Mouse (Mus musculus) macrophage (primary cell): ENCODE data around the gene Elmsan1. TPM values are rescaled to one million over a fixed set of nuclear protein-coding genes. Genes with fewer than 3 reads are reported as not detected.

Source experiments
- H3K27ac ChIP-seq: fragments of 350-480 bp; formaldehyde crosslinking; 2 replicates; pipeline ENCODE4 v1.9.0; 2021
- H3K36me3 ChIP-seq: fragments of 350-480 bp; formaldehyde crosslinking; 2 replicates; pipeline ENCODE4 v1.9.0; 2021; ENCODE audit errors: inconsistent target
- H3K4me3 ChIP-seq: fragments of 350-480 bp; formaldehyde crosslinking; 2 replicates; pipeline ENCODE4 v1.9.0; 2021; ENCODE audit errors: inconsistent target
- H3K79me2 ChIP-seq: fragments of 350-480 bp; formaldehyde crosslinking; 2 replicates; pipeline ENCODE4 v1.9.0; 2021; ENCODE audit errors: inconsistent target
- WGBS: methylation state at CpG from one replicate; pipeline ENCODE4 v1.1.7; 2026; ENCODE audit warnings: inconsistent platforms; ENCODE audit not compliant: missing documents; 5-methylcytosine and 5-hydroxymethylcytosine counted together
- polyA plus RNA-seq: library from polyadenylated mRNA; stranded (reverse); fragments of 250-400 nt; gene quantifications from 3 replicates; pipeline ENCODE4 v1.2.4, GENCODE M21; 2018; ENCODE audit warnings: inconsistent platforms

Elmsan1 gene
- polyA plus RNA-seq, 1 experiment from 2014 or later = 11.0 TPM

DNA sequence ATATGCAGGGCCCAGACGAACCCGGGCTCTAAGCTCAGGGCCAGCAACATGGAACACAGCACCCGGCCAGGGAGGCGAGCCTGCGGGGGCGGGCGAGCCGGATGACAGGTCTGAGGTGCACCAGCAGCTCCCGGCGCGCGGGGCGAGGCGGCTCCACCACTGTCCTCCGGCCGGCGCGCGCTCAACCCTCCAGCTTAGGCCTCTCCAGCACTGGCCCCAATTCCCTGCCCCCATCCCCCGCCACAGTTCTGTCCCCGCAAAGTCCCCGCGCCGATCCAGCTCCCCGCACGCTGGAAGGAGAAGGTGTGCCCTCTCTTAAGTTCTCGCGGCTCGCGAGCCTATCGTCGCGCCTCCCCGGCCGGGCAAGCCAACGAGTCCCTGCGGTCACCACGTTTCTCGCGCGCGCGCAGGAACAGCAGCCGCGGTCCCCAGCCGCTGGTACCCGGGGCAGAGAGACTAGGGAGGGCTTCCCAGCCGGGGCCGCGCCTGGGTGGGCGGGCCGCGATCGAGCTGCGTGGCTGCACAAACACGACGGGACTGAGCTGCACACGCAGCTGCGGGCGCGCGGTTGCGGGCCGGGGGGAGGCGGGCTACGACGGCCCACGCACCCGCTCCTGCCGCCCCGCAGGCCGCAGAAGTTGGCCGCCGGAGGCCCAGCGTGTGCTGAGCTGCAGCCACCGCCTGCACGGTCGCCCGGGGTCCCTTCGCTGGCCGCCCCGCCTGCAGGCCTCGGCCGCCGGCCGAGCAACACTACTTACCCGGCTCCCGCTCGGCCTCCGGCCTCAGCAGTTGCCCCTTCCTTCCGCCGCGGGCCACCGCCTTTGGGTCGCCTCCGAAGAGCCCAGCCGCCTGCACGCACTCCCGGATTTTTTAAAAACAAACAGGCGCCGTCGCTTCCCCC lies 25.7 kb downstream of the Elmsan1 start:
- Histone ChIP-seq H3K36me3 (no peaks in the 10 kb centered on the region), H3K27ac (peak overlapping the region; percentile 68), H3K4me3 (peak overlapping the region; percentile 58), H3K79me2 (peaks cover 80% of the 10 kb centered on the region)
- 1% methylated on average over 95 of the region's 102 CpGs for whole genome bisulfite sequencing

DNA sequence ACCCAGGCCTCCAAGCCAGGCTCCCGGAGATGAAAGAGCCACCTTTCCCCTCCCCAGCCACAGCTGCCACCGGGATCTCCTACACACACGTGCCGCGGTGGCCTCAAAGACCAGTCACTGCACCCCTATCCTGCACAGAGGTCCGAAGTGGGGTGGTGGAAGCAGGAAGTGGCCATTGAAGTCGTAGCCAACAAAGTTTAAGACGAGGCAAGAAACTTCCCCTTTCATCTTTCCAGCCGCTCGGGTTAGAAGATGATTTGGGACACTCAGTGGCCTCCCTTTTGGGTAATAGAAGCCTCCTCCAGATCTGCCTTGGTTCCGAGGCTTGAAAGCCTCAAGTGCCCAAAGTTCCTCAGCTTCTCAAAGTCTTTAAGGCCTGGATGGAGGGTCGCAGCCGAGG lies 26.4 kb downstream of the Elmsan1 start:
- H3K36me3 ChIP-seq = no peaks in the 10 kb centered on the region
- 0% methylated on average over 13 of the region's 13 CpGs for WGBS
- H3K4me3 ChIP-seq = peak overlapping the region; percentile 58
- H3K79me2 ChIP-seq = peaks cover 80% of the 10 kb centered on the region
- peak overlapping the region; percentile 68 for H3K27ac ChIP-seq

DNA sequence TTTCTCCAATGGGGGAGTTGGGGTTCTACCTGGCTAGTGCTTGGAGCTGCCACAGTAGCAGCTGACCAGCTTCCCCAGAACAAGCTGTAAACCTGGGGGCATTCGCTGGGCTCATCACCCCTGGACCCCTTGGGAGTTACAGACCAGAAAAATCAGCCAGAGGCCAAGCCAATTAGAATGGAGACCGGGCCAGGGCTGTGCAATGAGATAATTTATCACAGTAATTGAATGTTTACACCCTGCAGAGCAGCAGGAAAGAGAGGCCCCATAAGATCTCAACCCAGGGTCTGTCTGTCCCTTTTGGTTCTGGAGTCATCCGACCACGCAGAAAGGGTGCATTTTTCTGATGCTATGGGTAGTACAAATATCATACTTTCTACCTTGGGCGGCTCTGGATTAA lies 26.9 kb downstream of the Elmsan1 start:
- H3K4me3 ChIP-seq = peak overlapping the region; percentile 58
- peak overlapping the region; percentile 68 for H3K27ac ChIP-seq
- peaks cover 80% of the 10 kb centered on the region for H3K79me2 ChIP-seq
- WGBS = 39% methylated on average over 5 of the region's 5 CpGs
- no peaks in the 10 kb centered on the region for H3K36me3 ChIP-seq

DNA sequence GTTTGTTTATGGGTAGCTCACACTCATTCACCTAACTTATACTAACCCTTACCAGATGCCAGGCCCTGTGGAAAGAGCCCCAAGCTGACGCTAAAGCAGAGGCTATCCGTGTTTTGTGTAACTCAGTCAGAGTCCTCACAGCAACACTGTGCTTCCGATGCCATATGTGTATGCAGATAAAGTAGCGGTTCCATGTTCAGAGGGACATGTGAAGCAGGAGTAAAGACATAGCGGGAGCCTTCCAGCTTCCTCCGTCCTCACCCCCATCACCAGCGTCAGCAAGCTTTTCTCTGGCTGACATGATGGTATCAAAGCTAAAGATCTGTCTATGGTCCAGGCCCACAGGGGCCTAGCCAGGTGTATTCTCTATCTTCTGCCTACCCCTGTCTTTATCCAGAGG lies 27.5 kb downstream of the Elmsan1 start:
- Histone ChIP-seq H3K4me3 (no peak overlapping the region), H3K36me3 (no peaks in the 10 kb centered on the region; the same call in 1 of the 2 replicates), H3K27ac (peak overlapping the region; percentile 68), H3K79me2 (peaks cover 80% of the 10 kb centered on the region)
- 87% methylated on average over 7 of the region's 7 CpGs for WGBS

DNA sequence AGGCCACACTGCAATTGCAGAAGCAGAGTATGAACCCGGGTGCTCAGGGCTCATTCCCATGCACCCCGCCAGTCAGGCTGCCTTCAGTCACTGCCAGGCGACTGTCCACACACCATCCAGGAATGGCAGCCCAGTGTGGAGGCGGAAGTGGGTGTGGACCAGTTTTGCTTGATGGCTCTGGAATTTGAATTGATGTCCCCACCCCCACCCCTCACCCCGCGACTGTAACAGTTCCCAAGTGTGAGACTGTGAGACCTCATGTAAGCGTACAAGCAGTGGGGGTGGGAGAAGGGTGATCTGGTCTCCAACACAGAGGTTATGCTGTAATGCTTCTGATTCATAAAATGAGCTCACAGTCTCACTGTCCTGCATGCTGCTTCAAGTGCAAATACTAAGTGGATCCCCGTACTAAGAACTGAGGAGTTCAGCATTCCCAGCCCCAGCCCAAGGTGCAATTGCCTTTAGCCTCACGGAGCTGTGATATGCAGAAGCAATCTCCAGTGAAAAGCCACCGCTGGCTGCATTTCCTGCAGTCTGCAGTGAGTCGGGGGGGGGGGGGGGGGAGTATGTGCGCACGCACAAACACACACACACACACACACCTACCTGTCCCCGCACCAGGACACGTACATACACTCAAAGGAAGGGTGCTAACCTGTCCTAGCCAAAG lies 28.4 kb downstream of the Elmsan1 start:
- no peaks in the 10 kb centered on the region; the same call in 1 of the 2 replicates for H3K36me3 ChIP-seq
- WGBS = 67% methylated on average over 12 of the region's 15 CpGs

DNA sequence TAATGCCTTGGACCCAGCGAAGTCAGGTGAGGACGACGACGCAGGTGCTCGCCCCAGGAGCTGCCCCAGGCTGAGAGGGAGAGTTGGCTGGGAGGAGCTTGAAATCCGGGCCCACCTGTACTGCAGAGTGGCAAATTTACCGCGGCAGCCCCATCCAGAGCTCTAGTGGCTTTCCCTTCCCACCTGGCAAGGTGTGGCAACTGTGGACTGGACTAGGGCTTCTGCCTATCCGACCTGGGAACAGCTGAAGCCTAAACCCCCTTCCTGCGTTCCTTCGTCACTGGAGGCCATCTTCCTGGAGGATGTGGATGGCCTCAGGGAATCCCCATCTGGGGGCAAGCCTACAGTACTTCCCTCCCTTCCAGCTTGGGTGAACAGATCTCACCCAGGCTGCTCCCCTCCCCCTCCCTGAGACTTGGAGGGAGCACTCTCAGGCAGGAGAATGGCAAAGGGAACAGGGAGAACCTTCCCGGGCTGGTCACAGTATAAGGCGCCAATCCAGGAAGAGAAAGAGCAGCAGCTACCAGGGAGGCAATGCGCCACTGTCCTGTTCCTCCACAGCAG lies 29.7 kb downstream of the Elmsan1 start:
- no peaks in the 10 kb centered on the region; the same call in 1 of the 2 replicates for H3K36me3 ChIP-seq
- 64% methylated on average over 13 of the region's 14 CpGs for WGBS
- no peak overlapping the region for H3K4me3 ChIP-seq
- peak overlapping the region; percentile 82 for H3K27ac ChIP-seq
- peaks cover 83% of the 10 kb centered on the region for H3K79me2 ChIP-seq

More for the DNA sequence above, 28.4 kb downstream of the Elmsan1 start:
- peak overlapping the region; percentile 82; the same call in 1 of the 2 replicates for H3K27ac ChIP-seq
- peaks cover 80% of the 10 kb centered on the region for H3K79me2 ChIP-seq
- no peak overlapping the region for H3K4me3 ChIP-seq

DNA sequence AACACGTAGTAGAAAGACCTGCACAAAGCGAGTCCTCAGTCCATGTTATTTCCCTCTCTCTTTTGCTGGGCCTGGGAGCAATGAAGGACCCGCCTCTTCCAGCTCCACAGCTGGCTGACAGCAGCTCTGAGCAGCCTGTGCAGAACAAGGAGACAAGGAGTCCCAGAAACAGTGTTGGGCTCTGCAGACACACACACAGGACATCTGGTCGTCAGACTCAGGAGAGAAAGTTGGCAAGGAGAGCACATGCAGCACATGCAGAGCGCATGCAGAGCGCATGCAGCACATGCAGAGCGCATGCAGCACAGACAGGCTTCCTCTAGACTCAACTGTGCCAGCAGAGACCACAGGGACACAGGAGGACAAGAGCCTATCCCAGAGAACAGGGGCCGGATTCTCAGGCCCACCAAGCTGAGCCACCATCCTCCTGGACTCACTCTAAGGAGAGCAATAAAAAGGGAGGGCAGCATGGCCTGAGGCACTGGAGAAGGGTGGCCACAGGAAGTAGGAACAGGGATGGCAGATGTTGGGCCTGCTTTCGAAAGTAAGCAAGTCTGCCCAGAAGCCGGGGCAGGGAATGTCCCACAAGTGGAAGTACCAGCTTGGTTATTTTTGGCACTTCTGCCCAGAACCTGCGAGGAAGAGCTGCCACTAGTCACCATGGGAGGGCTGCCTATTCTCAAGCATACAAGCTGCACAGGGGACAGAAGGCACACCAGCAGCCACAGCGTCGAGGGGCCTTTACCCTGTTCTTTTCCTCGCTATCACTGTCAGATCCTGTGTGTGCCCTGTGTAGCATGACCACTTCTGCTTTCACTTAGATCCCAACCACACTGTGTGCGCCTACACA lies 30.7 kb downstream of the Elmsan1 start:
- Histone ChIP-seq H3K79me2 (peaks cover 93% of the 10 kb centered on the region), H3K4me3 (no peak overlapping the region), H3K27ac (peak overlapping the region; percentile 82), H3K36me3 (no peaks in the 10 kb centered on the region; the same call in 1 of the 2 replicates)
- 34% methylated on average over 15 of the region's 15 CpGs for WGBS

DNA sequence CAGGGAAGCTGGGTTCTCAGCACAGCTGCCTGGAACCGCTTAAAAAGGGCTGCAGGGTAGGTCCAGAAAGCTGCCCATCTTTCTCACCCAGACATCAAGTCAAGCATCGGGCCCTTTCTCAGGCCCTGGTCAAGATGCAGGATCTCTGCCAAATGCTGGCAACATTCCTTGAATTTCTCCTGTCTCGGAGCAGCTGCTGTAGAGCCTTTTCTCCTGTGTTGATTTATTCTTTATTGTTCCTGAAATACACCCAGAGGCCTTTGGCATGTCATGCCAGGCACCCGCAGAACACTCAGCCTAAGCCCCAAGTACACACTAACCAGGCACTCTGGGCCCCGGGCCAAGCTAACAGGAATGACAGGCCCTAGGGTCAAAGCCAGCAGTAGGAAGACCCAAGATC lies 31.7 kb downstream of the Elmsan1 start:
- H3K79me2 ChIP-seq = peaks cover 97% of the 10 kb centered on the region
- H3K4me3 ChIP-seq = no peak overlapping the region
- H3K36me3 ChIP-seq = no peaks in the 10 kb centered on the region; the same call in 1 of the 2 replicates
- 76% methylated on average over 5 of the region's 5 CpGs for WGBS
- peak overlapping the region; percentile 82 for H3K27ac ChIP-seq

DNA sequence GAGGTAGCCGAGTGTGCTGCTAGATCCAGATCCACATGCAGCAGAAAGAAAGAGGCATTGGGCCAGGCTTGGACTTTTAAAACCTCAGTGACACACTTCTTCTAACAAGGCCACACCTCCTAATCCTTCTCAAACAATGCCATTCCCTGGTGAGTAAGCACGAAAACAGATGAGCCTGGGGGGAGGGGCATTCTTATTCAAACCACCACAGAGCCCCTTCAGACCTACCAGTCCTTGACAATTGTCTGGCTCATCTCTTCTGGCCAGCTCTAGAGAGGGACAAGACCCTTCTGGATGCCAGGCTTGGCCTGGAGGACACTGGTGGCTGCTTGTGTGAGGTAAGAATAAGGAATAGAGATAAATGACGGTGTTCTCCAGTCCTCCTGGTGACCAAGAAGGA lies 32.1 kb downstream of the Elmsan1 start:
- Histone ChIP-seq H3K4me3 (no peak overlapping the region), H3K79me2 (peaks cover 97% of the 10 kb centered on the region), H3K27ac (no peak overlapping the region), H3K36me3 (no peaks in the 10 kb centered on the region; the same call in 1 of the 2 replicates)
- 96% methylated on average over 3 of the region's 3 CpGs for WGBS

DNA sequence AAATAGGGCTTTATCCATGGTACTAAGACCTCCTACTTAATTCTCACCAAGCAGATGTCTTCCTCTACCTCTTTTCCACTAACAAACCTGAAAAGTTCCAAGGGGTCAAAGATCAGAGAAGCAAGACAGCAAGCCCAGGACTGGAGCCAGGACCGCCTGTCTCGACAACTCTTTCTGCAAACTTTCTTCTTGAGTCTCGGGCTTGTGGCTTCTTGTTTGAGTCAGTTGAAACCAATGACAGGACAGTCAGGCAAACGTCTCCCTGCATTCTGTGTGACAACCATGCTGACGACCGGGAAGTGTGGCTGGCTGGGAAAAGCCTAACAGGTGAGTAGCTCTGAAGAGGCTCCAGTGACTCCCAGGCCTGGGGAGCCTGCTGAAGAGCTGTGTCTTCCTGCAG lies 33.1 kb downstream of the Elmsan1 start:
- Histone ChIP-seq H3K27ac (no peak overlapping the region), H3K4me3 (no peak overlapping the region), H3K36me3 (no peaks in the 10 kb centered on the region; the same call in 1 of the 2 replicates), H3K79me2 (peaks cover 97% of the 10 kb centered on the region)
- WGBS = 92% methylated on average over 6 of the region's 6 CpGs

DNA sequence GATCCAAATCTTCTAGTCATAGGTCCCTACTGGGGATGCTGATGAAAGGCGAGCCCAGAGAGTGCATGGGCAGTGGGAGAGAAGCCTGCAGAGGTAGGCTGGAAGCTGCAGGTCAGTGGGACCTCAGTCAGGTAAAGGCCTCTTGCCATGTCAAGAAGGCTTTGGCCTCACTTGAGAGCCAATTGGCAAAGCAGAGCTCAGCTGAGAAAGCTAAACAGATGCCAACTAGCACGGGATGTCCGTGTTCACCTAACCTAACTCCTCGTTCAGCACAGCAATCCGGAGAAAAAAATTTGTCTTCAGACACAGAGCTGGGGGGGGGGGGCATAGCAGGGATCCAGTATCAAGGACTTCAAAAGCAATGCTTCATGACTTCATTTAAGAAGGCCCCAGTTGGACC lies 33.7 kb downstream of the Elmsan1 start:
- H3K4me3 ChIP-seq = no peak overlapping the region

DNA sequence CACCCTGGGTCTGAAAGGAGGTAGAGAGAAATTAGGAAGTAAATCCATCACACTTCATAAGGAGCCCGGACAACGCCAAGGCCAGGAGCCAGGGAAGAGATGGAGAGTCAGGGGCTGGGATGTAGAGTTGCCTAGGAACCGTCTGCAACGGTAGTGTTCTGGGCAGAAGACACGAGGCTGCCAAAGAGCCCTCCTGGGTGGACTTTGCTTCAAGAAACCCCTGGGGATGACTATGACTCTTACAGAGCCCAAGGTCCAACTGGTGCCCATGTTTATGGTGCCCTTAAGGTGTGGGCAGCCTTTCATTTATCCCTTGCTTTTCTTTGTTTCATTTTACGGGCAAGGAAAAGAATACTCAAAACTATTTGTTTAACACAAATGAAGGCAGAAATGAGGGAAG lies 36.7 kb downstream of the Elmsan1 start:
- Histone ChIP-seq H3K4me3 (no peak overlapping the region), H3K79me2 (peaks cover 100% of the 10 kb centered on the region), H3K36me3 (no peaks in the 10 kb centered on the region; the same call in 1 of the 2 replicates), H3K27ac (no peak overlapping the region)
- WGBS = 89% methylated on average over 6 of the region's 6 CpGs

More for the DNA sequence above, 33.7 kb downstream of the Elmsan1 start:
- 95% methylated on average over 5 of the region's 5 CpGs for WGBS
- H3K79me2 ChIP-seq = peaks cover 97% of the 10 kb centered on the region
- H3K36me3 ChIP-seq = no peaks in the 10 kb centered on the region; the same call in 1 of the 2 replicates
- no peak overlapping the region for H3K27ac ChIP-seq

DNA sequence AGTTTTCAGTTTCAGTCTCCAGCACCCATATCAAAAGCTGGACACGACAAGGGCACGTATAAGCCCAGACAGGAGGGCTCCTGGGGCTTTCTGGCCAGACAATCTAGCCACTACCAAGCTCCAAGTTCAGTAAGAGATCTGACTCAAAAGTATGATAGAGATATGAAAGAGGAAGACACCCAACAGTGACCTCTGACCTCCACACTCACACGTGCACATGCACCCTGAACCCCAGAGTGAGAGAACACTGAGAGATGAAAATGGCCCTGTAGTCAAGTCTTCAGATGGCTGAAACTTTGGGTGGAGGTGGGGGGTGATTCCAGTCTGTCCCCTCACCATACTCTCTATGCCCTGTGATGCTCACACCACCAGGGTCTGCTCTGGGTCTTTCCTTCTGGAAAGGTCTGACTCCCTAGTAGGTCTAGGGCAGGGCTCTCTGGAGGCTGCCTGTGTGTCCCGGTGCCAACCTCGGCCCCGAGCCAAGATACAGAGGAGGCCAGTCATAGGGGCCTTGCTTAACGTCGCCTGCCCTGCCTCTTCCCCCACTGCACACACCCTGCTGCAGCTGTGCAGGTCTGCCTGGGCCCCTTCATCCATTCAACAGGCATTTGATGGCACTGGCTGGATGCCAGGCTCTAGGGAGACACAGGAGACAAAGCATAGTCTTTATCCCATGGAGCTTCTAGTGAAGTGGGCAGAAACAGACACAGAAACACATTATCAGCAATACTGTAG lies 37.8 kb downstream of the Elmsan1 start:
- Histone ChIP-seq H3K79me2 (peaks cover 93% of the 10 kb centered on the region), H3K4me3 (no peak overlapping the region), H3K27ac (peak overlapping the region; percentile 13; the same call in 1 of the 2 replicates), H3K36me3 (no peaks in the 10 kb centered on the region)
- WGBS = 22% methylated on average over 8 of the region's 8 CpGs
